Mouse (Mus musculus): ENCODE results near the gene Serpina16.

Gene Serpina16

DNA sequence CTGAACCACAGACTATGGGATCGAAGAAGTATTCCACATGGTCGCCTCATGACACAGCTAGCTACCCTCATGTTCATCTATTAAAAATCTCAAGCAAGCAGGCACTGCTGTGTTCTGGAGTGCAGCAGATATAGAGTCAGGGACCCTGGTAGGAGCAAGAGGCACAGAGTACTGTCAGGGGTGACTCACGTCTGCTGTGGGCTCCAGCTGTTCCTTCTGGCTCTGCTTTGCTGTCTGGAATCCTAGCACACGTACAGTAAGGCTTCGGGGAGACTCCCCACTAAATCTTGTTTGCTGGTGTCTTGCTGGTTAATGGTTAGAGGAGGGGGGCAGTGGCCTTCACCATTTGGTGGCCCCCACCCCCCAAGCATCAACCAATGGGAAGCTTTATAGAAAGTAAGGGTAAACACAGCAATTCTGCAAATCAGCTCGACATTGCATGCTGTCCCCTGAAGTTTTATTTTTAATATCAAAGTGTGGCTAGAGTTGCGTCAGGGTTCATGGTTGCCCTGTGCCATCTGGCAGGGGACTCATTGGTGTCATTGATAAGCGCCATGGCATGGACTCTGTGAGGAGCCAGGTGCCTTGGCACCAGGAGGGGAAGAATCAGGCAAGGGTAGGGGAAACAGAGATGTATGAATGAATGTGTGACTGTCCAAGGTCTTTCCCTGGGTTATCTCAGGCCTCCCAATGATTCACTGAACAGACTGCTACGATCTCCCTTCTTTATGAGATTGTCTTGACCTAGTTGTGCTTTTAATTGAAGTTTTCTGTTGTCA lies 18.9 kb downstream of the Serpina16 start, which contains the start of gene Serpina6:
TSS of gene Serpina6 (minus strand) at position 365 of the 779 bp plus-strand sequence.
- no peak for DNase-seq (ENCODE audit: low spot score in 2 of 2)

DNA sequence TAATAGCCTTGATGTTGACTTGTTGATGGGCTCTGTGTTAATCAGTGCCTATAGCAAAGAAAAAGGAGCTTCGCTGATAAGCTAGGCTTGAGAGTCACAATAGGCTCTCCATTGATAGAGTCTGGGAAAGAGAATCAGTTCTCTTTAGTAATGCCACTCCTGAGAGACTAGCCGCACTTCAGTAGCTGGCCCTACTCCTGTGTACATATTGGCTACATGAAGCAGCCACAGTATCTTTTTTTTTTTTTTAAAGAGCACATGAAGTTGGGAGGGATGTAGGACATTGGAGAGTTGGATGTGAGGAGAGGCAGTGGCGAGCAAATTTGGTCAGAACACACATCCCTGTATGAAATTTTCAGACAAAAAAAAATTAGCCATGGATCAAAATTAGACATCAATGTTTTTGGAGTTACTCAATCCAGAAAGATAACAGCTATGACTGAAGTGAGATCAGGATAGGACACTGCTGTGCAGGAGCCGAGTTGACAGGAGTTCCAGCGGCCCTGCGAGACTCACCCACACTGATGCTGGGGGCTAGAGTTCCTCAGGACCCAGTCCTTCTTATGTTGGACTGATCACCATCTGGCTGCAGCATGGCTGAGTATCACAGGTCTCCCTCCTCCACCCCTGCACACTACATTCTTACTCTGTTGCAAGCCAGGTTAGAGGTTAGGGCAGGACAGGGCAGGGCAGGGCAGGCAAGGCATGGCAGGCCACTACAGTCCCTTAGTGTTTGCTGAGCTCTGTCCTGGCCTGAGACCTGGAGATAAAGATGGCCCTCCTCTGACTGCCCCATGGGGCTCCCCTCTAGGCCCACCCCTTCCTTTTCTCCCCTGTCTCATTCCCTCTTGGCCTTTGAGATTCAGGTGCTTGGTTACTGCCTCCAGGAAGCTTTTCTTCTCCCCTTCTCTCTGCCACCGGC lies 20.6 kb downstream of the Serpina16 start:
- no peak for DNase-seq (ENCODE audit: low spot score in 2 of 2)

DNA sequence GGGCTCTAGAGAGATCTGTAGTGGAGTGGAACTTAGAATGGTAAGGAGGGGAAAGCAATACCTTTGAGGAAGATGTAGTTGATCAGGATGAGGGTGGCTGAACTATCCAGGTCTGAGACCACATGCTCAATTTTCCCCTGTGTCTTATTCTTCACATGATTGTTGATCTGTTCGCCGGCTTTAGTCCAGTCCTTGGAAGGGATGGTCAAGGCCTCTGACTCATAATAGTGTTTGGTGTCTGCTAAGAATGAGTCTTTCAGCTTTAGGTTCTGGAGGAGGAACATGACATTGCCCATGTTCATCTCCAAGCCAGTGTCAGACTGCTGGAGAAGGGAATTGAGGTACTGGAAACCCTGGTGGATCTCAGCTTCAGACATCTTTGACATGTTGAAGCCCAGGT lies 22.1 kb downstream of the Serpina16 start:
- DNase-seq (ENCODE audit: low spot score in 2 of 2), result no peak

DNA sequence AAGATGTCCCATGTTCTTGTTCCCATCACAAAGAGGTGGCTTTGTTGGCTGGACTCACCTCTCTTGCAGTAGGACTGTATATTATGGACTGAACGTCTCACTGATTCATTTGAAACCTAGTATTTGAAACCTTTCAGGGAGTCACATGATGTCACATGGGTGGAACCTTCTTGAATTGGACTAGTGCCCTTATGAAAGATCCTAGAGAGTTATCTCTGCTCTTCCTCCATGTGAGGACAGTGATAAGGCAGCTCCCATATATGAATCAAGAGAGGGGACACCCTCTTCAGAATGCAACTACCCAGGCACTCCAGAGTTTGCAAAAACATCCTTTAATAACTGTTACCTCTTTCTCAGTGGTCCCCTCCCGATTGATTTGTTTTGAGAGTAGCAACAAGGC lies 29.6 kb downstream of the Serpina16 start:
- no peak for DNase-seq (ENCODE audit: low spot score in 2 of 2)

DNA sequence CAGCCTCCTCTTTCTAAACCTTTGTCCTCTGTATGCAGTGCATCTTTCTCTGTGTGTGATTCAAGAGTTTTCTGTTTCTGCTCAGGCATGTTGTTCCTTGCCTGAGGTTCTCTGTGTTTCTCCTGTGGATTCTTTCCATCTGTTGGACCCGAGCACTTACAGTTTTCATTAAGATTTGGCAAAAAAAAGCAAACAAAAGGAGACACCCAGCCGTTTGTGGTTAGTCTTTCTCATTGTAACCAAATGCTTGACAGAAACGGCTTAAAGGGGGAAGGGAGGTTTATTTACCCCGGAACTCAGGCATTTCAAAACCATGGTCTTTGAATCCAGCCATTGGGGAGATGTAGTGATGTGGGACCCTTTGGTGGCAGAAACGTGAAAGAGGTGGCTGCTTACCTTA lies 31.3 kb downstream of the Serpina16 start:
- DNase-seq (ENCODE audit: low spot score in 2 of 2), result no peak

DNA sequence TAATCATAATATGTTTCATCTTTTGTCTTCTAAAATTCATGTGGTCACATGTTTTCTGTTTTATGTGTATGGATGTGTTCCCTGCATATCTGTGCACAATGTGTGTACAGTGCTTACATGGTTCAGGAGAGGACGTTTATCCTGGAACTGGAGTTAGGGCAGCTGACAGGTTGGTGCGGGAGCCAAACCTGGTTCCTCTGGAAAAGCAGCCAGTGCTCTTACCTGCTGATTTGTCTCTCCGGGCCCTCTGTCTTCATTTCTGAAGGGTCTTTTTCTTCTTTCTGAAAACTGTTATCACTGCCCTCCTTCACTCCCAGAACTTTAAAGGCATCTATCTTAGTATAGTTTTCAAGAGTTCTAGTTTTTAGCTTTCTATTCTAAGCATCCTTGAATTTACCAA lies 32.1 kb downstream of the Serpina16 start:
- no peak for DNase-seq (ENCODE audit: low spot score in 2 of 2)

DNA sequence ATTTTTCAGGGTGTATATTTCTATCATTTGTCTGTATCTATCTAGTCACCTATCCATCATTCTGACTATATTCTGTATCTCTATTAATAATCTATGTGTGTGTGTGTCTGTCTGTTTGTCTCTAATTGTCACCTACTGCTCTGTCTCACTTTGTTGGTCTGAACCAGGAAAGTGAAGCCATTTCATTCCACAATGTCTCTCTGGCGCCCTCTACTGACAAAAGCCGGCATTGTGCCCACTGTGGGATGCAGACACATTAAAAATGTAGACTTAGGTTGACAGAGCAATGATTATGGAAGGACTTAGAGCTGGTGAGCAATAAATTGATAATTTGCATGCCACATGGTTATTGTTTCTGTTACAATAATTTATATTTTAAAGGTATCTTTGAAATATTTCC lies 32.6 kb downstream of the Serpina16 start:
- peak; percentile 14 to 51 for DNase-seq (ENCODE audit: low spot score in 2 of 2)

DNA sequence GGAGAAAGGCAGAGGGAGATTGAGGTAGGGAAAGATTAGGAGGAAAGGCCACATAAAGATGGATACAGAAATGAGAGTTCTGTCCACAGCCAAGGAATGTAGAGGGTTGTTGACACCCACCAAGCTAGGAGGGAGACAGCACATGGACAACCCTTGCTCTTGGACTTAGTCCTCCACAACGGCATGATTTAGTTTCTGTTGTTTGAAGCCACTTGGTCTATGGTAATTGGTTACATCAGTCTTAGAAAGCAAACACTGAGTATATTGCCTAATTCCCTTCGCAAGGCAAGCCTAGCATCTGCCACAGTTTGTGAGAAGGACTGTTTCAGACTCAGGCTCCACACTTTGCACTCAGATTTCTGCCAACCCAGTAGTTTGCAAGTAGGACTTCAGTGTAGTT lies 40.1 kb downstream of the Serpina16 start:
- no peak for DNase-seq (ENCODE audit: low spot score in 2 of 2)

DNA sequence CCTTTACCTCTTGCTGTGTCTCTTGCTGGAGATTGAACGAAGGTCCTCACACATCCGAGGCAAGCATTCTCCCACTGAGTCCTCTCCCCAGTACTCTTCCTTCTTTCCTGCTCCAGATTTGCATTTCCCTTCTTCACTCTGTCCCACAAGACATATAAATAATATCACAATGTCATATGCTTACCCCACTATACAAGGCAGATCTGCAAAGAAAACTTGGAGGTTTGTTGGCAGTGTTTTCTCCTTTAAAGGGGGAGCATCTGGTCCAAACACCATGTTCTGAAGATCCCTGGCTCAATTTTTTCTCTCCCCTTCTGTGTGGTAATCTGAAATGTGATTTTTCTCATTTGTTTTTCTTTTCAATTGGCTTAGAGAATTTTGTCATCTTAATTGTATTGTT lies 41.5 kb downstream of the Serpina16 start:
- DNase-seq (ENCODE audit: low spot score in 2 of 2), result no peak

DNA sequence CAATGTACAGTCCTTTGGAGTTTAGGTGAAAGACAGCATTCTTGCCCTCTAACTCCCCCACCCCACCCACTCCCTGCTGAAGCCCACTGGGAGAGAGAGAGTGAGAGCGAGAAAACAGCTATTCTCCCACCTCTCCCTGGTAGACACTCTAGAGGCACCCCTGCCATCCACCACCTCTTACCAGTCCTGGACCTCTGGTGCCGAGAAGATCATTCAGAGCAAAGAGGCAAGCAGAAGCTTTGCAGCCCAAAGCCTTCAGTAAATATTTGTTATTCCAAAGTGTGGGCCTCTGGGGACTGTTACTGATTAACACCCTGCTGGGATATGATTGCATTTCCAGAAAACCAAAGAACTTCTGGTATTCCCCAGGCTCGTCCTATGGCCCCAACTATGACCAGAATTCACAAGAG lies 44.7 kb downstream of the Serpina16 start, which contains the start of gene Serpina10:
TSS of gene Serpina10 (minus strand) at position 242 of the 410 bp plus-strand sequence.
- DNase-seq (ENCODE audit: low spot score in 2 of 2), result no peak
